Comparison of ENCODE assay signal across 17 mouse cellular contexts in genomic region chr19:59029011-59029410, GRCm38 (mm10).
"Had no signal": no experiment of that assay in that cellular context is flagged by ENCODE, and none has a peak within 500 bp of the region (broad histone marks: within the 10 kb centered on the region; RNA-seq: fewer than 3 reads in every experiment).

No protein-coding gene starts in this region.

- H3K4me2 ChIP-seq: limb, embryonic 12.5 days; liver, embryonic 13.5 days; lung, embryonic 15.5 days; midbrain, embryonic 12.5 days had no signal

- H3K9me3 ChIP-seq: limb, embryonic 12.5 days; liver, embryonic 13.5 days; lung, embryonic 15.5 days; megakaryocyte, embryonic 14.5 days; midbrain, embryonic 12.5 days had no signal

- H3K36me3 ChIP-seq: limb, embryonic 12.5 days; liver, embryonic 13.5 days; lung, embryonic 15.5 days; midbrain, embryonic 12.5 days had no signal

- H3K9ac ChIP-seq: limb, embryonic 12.5 days; liver, embryonic 13.5 days; liver, postnatal 0 days; lung, embryonic 15.5 days; midbrain, embryonic 12.5 days had no signal

- H3K4me1 ChIP-seq: limb, embryonic 12.5 days; liver, embryonic 13.5 days; lung, embryonic 15.5 days; megakaryocyte, embryonic 14.5 days; midbrain, embryonic 12.5 days had no signal

- H3K27ac ChIP-seq: kidney, postnatal 0 days; limb, embryonic 12.5 days; liver, embryonic 13.5 days; lung, embryonic 15.5 days; macrophage; midbrain, embryonic 12.5 days; stomach, postnatal 0 days had no signal

- H3K4me3 ChIP-seq: limb, embryonic 12.5 days; liver, embryonic 13.5 days; lung, embryonic 15.5 days; megakaryocyte, embryonic 14.5 days; midbrain, embryonic 12.5 days had no signal

- ATAC-seq: liver, postnatal 0 days; midbrain, embryonic 16.5 days had no signal

- DNase-seq: kidney, adult 11 months; kidney, adult 9 months; kidney, postnatal 36 days; liver; liver, embryonic 13.5 days; liver, postnatal 0 days; lung, postnatal 14 days; right cerebral cortex, postnatal 25 days; thymus, postnatal 4 days had no signal

- H3K27me3 ChIP-seq: limb, embryonic 12.5 days; lung, embryonic 15.5 days; midbrain, embryonic 12.5 days had no signal
